Mouse (Mus musculus) spleen, embryonic (tissue): ENCODE measurements at regions not wholly inside any gene's neighbourhood (a gene's known extent, or its start where the extent isn't known, plus 50 kb on each side); places are given as distances from the start of the nearest gene placed in this dataset.

Source experiments
- CTCF ChIA-PET: fragments of 350-600 bp; sonication (Branson Sonifier 250); formaldehyde crosslinking; loops from one replicate; lab custom pipeline; 2022; lab: Charles Lee

- CTCF ChIA-PET: no interaction called here
These were observed 217.9 kb downstream of the Nedd1 start for GRCm38 (mm10) chr10:92504271-92504670.

DNA sequence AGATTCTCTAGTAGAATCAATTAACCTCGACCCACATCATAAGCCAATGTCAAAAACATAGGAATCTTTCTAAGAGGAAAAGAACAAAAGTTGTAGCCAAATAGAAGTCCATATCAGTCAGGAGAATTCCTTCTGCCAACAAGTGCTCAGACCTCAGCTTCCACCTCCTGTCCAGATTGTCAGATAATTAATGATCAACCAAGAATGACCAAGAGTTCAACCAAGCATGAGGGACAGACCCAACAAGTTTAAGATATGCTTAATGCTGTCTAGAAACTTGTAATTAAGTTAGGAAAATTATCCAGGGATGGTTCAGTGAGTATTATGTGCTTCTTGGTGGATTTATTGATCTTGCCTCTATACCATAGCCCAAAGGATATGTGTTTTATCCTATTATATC lies 238.6 kb downstream of the Nedd1 start:
- CTCF ChIA-PET: no interaction called here

- CTCF ChIA-PET: no interaction called here
These were observed 248.9 kb downstream of the Nedd1 start for GRCm38 (mm10) chr10:92473282-92473681.

DNA sequence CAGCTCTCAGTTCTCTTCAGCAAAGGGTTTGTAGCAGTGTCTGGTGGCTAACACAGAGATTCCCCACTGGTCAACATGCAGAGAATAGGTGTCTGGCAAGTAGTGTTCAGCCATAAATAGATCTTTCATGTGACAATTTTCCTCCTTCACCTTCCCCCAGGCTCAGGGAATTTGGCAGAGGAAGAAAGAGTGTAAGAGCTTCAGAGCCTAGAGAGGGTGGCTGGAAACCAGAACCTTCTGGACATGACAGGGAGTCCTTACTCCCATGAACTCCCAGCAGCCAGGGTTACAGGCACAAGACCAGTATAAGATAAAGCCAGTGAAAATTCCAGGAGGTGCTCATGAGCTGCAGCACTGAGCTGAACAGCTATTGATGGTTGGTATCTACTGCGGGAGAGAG lies 251.1 kb downstream of the Nedd1 start:
- CTCF ChIA-PET: no interaction called here

- CTCF ChIA-PET: no interaction called here
These were observed 267.0 kb downstream of the Nedd1 start for GRCm38 (mm10) chr10:92455195-92455594.

GRCm38 (mm10) chr10:92453550-92453949 lies 268.7 kb downstream of the Nedd1 start:
- CTCF ChIA-PET: no interaction called here

GRCm38 (mm10) chr10:92445957-92446356 lies 276.3 kb downstream of the Nedd1 start:
- CTCF ChIA-PET: no interaction called here

- CTCF ChIA-PET: no interaction called here
These were observed 283.4 kb downstream of the Nedd1 start for GRCm38 (mm10) chr10:92438621-92439394.

DNA sequence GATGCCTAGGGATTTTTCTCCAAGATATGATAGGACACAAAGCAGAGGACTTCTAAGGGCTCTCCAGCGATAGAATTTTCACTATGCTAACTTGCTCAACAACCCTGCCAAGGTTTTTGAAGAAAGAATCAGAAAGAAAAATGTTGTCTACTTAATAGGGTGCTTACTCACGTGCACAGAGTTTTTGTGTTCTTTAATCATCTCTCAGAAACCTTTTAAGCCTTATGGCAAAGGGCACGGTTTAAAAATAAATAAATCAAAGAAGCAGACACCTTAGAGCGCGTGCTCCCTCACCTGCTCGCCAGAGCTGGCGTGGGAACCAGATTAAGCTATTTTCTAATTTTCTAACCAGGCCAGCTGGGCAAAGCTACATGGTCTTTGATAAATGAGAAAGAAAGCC lies 293.0 kb downstream of the Nedd1 start:
- CTCF ChIA-PET: no interaction called here

DNA sequence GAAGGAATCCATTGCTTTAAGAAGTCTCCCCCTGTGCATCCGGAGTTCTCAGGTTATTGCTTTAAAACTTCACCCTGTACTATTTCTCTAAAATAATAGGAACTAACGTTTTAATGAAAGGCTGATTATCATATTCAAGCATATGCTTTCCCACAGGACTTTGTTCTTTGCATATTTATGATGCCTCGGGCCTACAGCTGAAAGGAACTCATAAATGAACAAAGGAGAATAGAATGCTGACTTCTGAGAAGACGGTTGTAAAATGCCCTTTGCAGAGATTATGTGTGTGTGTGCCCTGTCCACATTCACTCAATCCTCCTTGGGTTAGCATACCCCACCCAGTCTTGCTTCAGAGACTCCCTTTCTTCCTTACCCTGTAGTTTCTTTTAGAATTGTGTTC lies 294.2 kb downstream of the Nedd1 start:
- CTCF ChIA-PET: no interaction called here

- CTCF ChIA-PET: no interaction called here
These were observed 295.8 kb downstream of the Nedd1 start for GRCm38 (mm10) chr10:92426443-92426842.

DNA sequence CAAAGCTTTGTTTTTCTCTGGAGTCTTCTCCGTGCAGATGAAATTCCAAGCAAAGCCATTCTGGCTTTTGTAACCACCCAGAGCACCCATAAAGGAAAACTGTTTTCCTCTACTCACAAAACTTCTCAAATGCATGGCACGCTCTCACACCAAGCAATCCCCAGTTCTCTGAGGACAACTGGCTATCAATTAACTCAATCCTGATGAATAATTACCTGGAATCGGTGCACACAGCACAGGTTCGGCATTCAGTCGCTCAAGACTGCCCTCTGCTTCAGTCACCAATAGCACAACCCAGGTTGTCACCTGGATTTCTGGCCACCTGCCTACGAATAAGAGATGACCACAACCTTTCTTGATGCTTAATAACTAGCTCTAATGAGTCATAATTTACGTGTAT lies 309.5 kb downstream of the Nedd1 start:
- CTCF ChIA-PET: no interaction called here

DNA sequence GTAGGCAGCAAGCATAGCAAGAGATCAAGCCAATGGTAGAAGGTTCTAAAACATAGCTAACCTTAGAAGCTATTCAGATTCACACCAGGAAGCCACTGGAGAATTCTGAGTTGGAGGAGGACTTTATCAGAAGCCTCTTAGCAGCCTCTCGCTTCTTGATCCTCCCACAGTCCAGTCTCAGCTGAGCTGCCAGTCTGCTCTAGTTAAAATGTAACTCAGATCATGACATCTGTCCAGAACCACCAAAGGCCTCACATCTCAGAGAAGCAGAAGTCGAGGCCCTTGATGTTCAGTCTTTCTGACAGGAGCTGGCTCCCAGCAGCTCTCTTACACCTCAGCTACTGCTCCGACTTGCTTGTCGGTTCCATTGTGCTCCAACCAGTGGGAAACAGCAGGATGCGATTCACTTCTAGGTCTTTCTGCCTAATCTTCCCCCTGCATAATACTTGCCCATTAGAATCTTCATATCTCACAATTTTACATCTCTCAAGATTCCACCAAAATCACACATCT lies 311.4 kb downstream of the Nedd1 start:
- CTCF ChIA-PET: no interaction called here

- CTCF ChIA-PET: no interaction called here
These were observed 317.4 kb downstream of the Nedd1 start for GRCm38 (mm10) chr10:92404697-92405293.

- CTCF ChIA-PET: no interaction called here
These were observed 321.6 kb downstream of the Nedd1 start for GRCm38 (mm10) chr10:92400587-92401090.

- CTCF ChIA-PET: no interaction called here
These were observed 333.0 kb downstream of the Nedd1 start for GRCm38 (mm10) chr10:92389176-92389732.

- CTCF ChIA-PET: no interaction called here
These were observed 355.1 kb downstream of the Nedd1 start for GRCm38 (mm10) chr10:92367126-92367525.

GRCm38 (mm10) chr10:92356738-92357137 lies 365.5 kb downstream of the Nedd1 start:
- CTCF ChIA-PET: no interaction called here

- CTCF ChIA-PET: no interaction called here
These were observed 373.2 kb downstream of the Nedd1 start for GRCm38 (mm10) chr10:92349043-92349442.

GRCm38 (mm10) chr10:92347960-92348675 lies 374.1 kb downstream of the Nedd1 start:
- CTCF ChIA-PET: no interaction called here

- CTCF ChIA-PET: no interaction called here
These were observed 382.5 kb downstream of the Nedd1 start for GRCm38 (mm10) chr10:92339671-92340070.

DNA sequence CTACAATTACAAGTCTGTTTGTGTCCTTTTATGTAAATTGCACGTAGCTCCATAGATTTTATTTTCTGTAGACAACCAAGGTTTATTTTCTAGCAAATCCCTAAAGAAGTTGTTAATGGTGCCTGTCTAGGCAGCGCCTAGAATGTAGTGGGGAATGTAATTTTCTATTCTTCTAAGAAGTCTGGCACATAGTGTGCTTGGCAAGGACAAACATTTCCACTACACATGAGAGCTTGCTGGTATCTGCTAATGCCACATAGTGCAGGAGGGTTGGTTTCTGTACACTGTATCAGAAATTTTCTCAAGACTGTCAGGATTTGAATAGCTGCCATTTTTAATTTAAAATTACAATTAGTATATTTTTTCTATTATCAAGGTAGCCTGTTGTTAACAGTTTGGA lies 385.3 kb downstream of the Nedd1 start:
- CTCF ChIA-PET: no interaction called here
